Mouse (Mus musculus): ENCODE measurements around the gene 1700022I11Rik. TPM values are rescaled to one million over a fixed set of nuclear protein-coding genes. Genes with fewer than 3 reads are reported as not detected.
A peak's percentile ranks its signal among the peaks of the same experiment; 100 is the strongest.
"Not testable (repeated sequence)": the region's sequence is repeated elsewhere in the genome, so short reads cannot be mapped to it uniquely, and the experiment has no call there.

1700022I11Rik gene
- polyA plus RNA-seq, 1 experiment from 2014 or later = 0.56 TPM

- Histone ChIP-seq H3K9me3 (ENCODE audit: control insufficient read depth, low read length) (no peaks in the 10 kb centered on the region), H3K4me1 (ENCODE audit: control insufficient read depth, insufficient read depth, low read length) (no peaks in the 10 kb centered on the region), H3K27me3 (ENCODE audit: control insufficient read depth, insufficient read depth, low read length) (no peaks in the 10 kb centered on the region), H3K4me2 (ENCODE audit: low read depth) (no peak overlapping the region), H3K9ac (ENCODE audit: low read length) (no peak overlapping the region), H3K27ac (ENCODE audit: low read depth, low read length) (no peak overlapping the region), H3K36me3 (ENCODE audit: control insufficient read depth, insufficient read depth, low read length) (peaks cover 3% of the 10 kb centered on the region), H3K4me3 (ENCODE audit: low read depth, low read length) (no peak overlapping the region)
- no peak for DNase-seq (ENCODE audit: low spot score)
- no peak for ATAC-seq (ENCODE audit: insufficient read depth, low FRiP score, low TSS enrichment)
- 91% methylated on average over 5 of the region's 5 CpGs for WGBS
Measured at GRCm38 (mm10) chr4:42973868-42974267, 4.5 kb downstream of the 1700022I11Rik start.

- DNase-seq (ENCODE audit: low spot score) (no peak), ATAC-seq (ENCODE audit: insufficient read depth, low FRiP score, low TSS enrichment) (no peak)
- 92% methylated on average over 4 of the region's 4 CpGs for WGBS
- peaks cover 6% of the 10 kb centered on the region for H3K36me3 ChIP-seq (ENCODE audit: control insufficient read depth, insufficient read depth, low read length)
- no peak overlapping the region for H3K27ac ChIP-seq (ENCODE audit: low read depth, low read length)
- H3K4me2 ChIP-seq (ENCODE audit: low read depth) = no peak overlapping the region
- H3K9me3 ChIP-seq (ENCODE audit: control insufficient read depth, low read length) = no peaks in the 10 kb centered on the region
- H3K4me3 ChIP-seq (ENCODE audit: low read depth, low read length) = no peak overlapping the region
- H3K27me3 ChIP-seq (ENCODE audit: control insufficient read depth, insufficient read depth, low read length) = no peaks in the 10 kb centered on the region
- no peak overlapping the region for H3K9ac ChIP-seq (ENCODE audit: low read length)
- no peaks in the 10 kb centered on the region for H3K4me1 ChIP-seq (ENCODE audit: control insufficient read depth, insufficient read depth, low read length)
Measured at GRCm38 (mm10) chr4:42978062-42978461, 8.7 kb downstream of the 1700022I11Rik start.

- not testable (repeated sequence) for H3K27ac ChIP-seq (ENCODE audit: low read depth, low read length); H3K4me3 ChIP-seq (ENCODE audit: low read depth, low read length); DNase-seq (ENCODE audit: low spot score); H3K4me2 ChIP-seq (ENCODE audit: low read depth); ATAC-seq (ENCODE audit: insufficient read depth, low FRiP score, low TSS enrichment); H3K27me3 ChIP-seq (ENCODE audit: control insufficient read depth, insufficient read depth, low read length); H3K4me1 ChIP-seq (ENCODE audit: control insufficient read depth, insufficient read depth, low read length); H3K9ac ChIP-seq (ENCODE audit: low read length); H3K9me3 ChIP-seq (ENCODE audit: control insufficient read depth, low read length)
- H3K36me3 ChIP-seq (ENCODE audit: control insufficient read depth, insufficient read depth, low read length) = peaks cover 11% of the 10 kb centered on the region
- WGBS = 96% methylated on average over 7 of the region's 8 CpGs
Measured at GRCm38 (mm10) chr4:42980467-42980866, 11.1 kb downstream of the 1700022I11Rik start.

- ATAC-seq (ENCODE audit: insufficient read depth, low FRiP score, low TSS enrichment) (no peak), DNase-seq (ENCODE audit: low spot score) (no peak)
- Histone ChIP-seq H3K4me3 (ENCODE audit: low read depth, low read length) (no peak overlapping the region), H3K4me2 (ENCODE audit: low read depth) (no peak overlapping the region), H3K27me3 (ENCODE audit: control insufficient read depth, insufficient read depth, low read length) (no peaks in the 10 kb centered on the region), H3K9ac (ENCODE audit: low read length) (no peak overlapping the region), H3K36me3 (ENCODE audit: control insufficient read depth, insufficient read depth, low read length) (peaks cover 19% of the 10 kb centered on the region), H3K9me3 (ENCODE audit: control insufficient read depth, low read length) (no peaks in the 10 kb centered on the region), H3K27ac (ENCODE audit: low read depth, low read length) (no peak overlapping the region), H3K4me1 (ENCODE audit: control insufficient read depth, insufficient read depth, low read length) (no peaks in the 10 kb centered on the region)
- WGBS = 90% methylated on average over 1 of the region's 1 CpGs
Measured at GRCm38 (mm10) chr4:42988296-42988695, 18.9 kb downstream of the 1700022I11Rik start.

GRCm38 (mm10) chr4:42998022-42998421 is 28.6 kb downstream of the 1700022I11Rik start:
- H3K4me1 ChIP-seq (ENCODE audit: control insufficient read depth, insufficient read depth, low read length) = peaks cover 6% of the 10 kb centered on the region; the same call in 1 of the 2 replicates
- no peak overlapping the region; the same call in 1 of the 2 replicates for H3K9ac ChIP-seq (ENCODE audit: low read length)
- peak overlapping the region; percentile 67 for H3K4me2 ChIP-seq (ENCODE audit: low read depth)
- peaks cover 8% of the 10 kb centered on the region for H3K36me3 ChIP-seq (ENCODE audit: control insufficient read depth, insufficient read depth, low read length)
- peak overlapping the region; percentile 96; the same call in 1 of the 2 replicates for H3K4me3 ChIP-seq (ENCODE audit: low read depth, low read length)
- H3K27ac ChIP-seq (ENCODE audit: low read depth, low read length) = no peak overlapping the region
- no peaks in the 10 kb centered on the region for H3K27me3 ChIP-seq (ENCODE audit: control insufficient read depth, insufficient read depth, low read length)
- ATAC-seq (ENCODE audit: insufficient read depth, low FRiP score, low TSS enrichment) (no peak), DNase-seq (ENCODE audit: low spot score) (no peak)
- H3K9me3 ChIP-seq (ENCODE audit: control insufficient read depth, low read length) = no peaks in the 10 kb centered on the region
- 66% methylated on average over 2 of the region's 2 CpGs for WGBS

- Histone ChIP-seq H3K27me3 (ENCODE audit: control insufficient read depth, insufficient read depth, low read length) (no peaks in the 10 kb centered on the region), H3K4me2 (ENCODE audit: low read depth) (peak overlapping the region; percentile 67), H3K4me3 (ENCODE audit: low read depth, low read length) (peak overlapping the region; percentile 96), H3K27ac (ENCODE audit: low read depth, low read length) (peak overlapping the region; percentile 98), H3K9me3 (ENCODE audit: control insufficient read depth, low read length) (no peaks in the 10 kb centered on the region), H3K36me3 (ENCODE audit: control insufficient read depth, insufficient read depth, low read length) (no peaks in the 10 kb centered on the region), H3K9ac (ENCODE audit: low read length) (peak overlapping the region; percentile 97), H3K4me1 (ENCODE audit: control insufficient read depth, insufficient read depth, low read length) (peaks cover 6% of the 10 kb centered on the region; the same call in 1 of the 2 replicates)
- ATAC-seq (ENCODE audit: insufficient read depth, low FRiP score, low TSS enrichment) = peak; percentile 84
- DNase-seq (ENCODE audit: low spot score) = peak; percentile 83
- WGBS = under 1% methylated on average over 50 of the region's 51 CpGs
Measured at GRCm38 (mm10) chr4:42999451-43000140, 30.2 kb downstream of the 1700022I11Rik start.

GRCm38 (mm10) chr4:43000141-43000986 is 31.0 kb downstream of the 1700022I11Rik start, which contains the start of gene Vcp:
TSS of gene Vcp (minus strand) at chr4:43000507.
- peak within 1 kb of the TSS; percentile 97 for H3K9ac ChIP-seq (ENCODE audit: low read length)
- H3K4me2 ChIP-seq (ENCODE audit: low read depth) = peak within 1 kb of the TSS; percentile 67
- H3K4me3 ChIP-seq (ENCODE audit: low read depth, low read length) = peak within 1 kb of the TSS; percentile 96
- 1% methylated on average over 46 of the region's 56 CpGs for WGBS
- not testable (repeated sequence) for H3K27me3 ChIP-seq (ENCODE audit: control insufficient read depth, insufficient read depth, low read length); H3K9me3 ChIP-seq (ENCODE audit: control insufficient read depth, low read length); H3K36me3 ChIP-seq (ENCODE audit: control insufficient read depth, insufficient read depth, low read length); H3K4me1 ChIP-seq (ENCODE audit: control insufficient read depth, insufficient read depth, low read length)
- DNase-seq (ENCODE audit: low spot score) (peak; percentile 98), ATAC-seq (ENCODE audit: insufficient read depth, low FRiP score, low TSS enrichment) (peak; percentile 99)
- H3K27ac ChIP-seq (ENCODE audit: low read depth, low read length) = peak within 1 kb of the TSS; percentile 98

- Histone ChIP-seq H3K4me1 (ENCODE audit: control insufficient read depth, insufficient read depth, low read length) (peaks cover 6% of the 10 kb centered on the region; the same call in 1 of the 2 replicates), H3K27me3 (ENCODE audit: control insufficient read depth, insufficient read depth, low read length) (no peaks in the 10 kb centered on the region), H3K9me3 (ENCODE audit: control insufficient read depth, low read length) (no peaks in the 10 kb centered on the region), H3K27ac (ENCODE audit: low read depth, low read length) (no peak overlapping the region), H3K9ac (ENCODE audit: low read length) (no peak overlapping the region), H3K4me2 (ENCODE audit: low read depth) (no peak overlapping the region), H3K36me3 (ENCODE audit: control insufficient read depth, insufficient read depth, low read length) (no peaks in the 10 kb centered on the region), H3K4me3 (ENCODE audit: low read depth, low read length) (no peak overlapping the region)
- 89% methylated on average over 2 of the region's 2 CpGs for WGBS
- DNase-seq (ENCODE audit: low spot score) = no peak
- ATAC-seq (ENCODE audit: insufficient read depth, low FRiP score, low TSS enrichment) = no peak
Measured at GRCm38 (mm10) chr4:43001272-43001671, 31.9 kb downstream of the 1700022I11Rik start.

Data from neural tube, embryonic 11.5 days (tissue).